Mouse (Mus musculus): ENCODE results near the gene Invs. TPM values are rescaled to one million over a fixed set of nuclear protein-coding genes. Genes with fewer than 3 reads are reported as not detected.
A peak's percentile ranks its signal among the peaks of the same experiment; 100 is the strongest.

Gene Invs
- polyA plus RNA-seq, 2 experiments, result 1.0 to 1.1 TPM

GRCm38 (mm10) chr4:48334927-48335763 is 55.6 kb downstream of the Invs start:
- ATAC-seq (ENCODE audit: insufficient read depth) (no peak), DNase-seq (ENCODE audit: low read depth in 3 of 3, low spot score in 3 of 3) (no peak)
- no peak overlapping the region for H3K4me3 ChIP-seq (ENCODE audit: insufficient read depth in 1 of 2, low read depth in 2 of 2, low read length in 2 of 2)
- TF ChIP-seq CTCF (IDR thresholded peaks at IDR 0.05; ENCODE audit: low read depth) (no peak), EP300 (IDR thresholded peaks at IDR 0.05; ENCODE audit: low read depth) (no peak)
- no peaks in the 10 kb centered on the region for H3K9me3 ChIP-seq (ENCODE audit: control insufficient read depth, low read length)
- no peaks in the 10 kb centered on the region for H3K4me1 ChIP-seq (replicated peaks; ENCODE audit: control insufficient read depth in 2 of 2, insufficient read depth in 2 of 2, low read length in 1 of 2)
- H3K27ac ChIP-seq, result no peak overlapping the region
- no peak overlapping the region for H3K9ac ChIP-seq (replicated peaks)
- H3K27me3 ChIP-seq (ENCODE audit: control insufficient read depth, insufficient read depth, low read length), result no peaks in the 10 kb centered on the region
- 29% methylated on average over 7 of the region's 7 CpGs for WGBS (ENCODE audit: insufficient replicate concordance)
- no peaks in the 10 kb centered on the region for H3K36me3 ChIP-seq (replicated peaks; ENCODE audit: control insufficient read depth, insufficient read depth, low read depth)
- no peak overlapping the region for H3K4me2 ChIP-seq (ENCODE audit: low read depth)

- Histone ChIP-seq H3K4me2 (ENCODE audit: low read depth) (no peak overlapping the region), H3K36me3 (replicated peaks; ENCODE audit: control insufficient read depth, insufficient read depth, low read depth) (no peaks in the 10 kb centered on the region), H3K27ac (no peak overlapping the region), H3K4me3 (ENCODE audit: insufficient read depth in 1 of 2, low read depth in 2 of 2, low read length in 2 of 2) (no peak overlapping the region), H3K27me3 (ENCODE audit: control insufficient read depth, insufficient read depth, low read length) (no peaks in the 10 kb centered on the region), H3K9me3 (ENCODE audit: control insufficient read depth, low read length) (no peaks in the 10 kb centered on the region), H3K9ac (replicated peaks) (no peak overlapping the region), H3K4me1 (replicated peaks; ENCODE audit: control insufficient read depth in 2 of 2, insufficient read depth in 2 of 2, low read length in 1 of 2) (no peaks in the 10 kb centered on the region)
- WGBS (ENCODE audit: insufficient replicate concordance), result 63% methylated on average over 4 of the region's 4 CpGs
- no peak for DNase-seq (ENCODE audit: low read depth in 3 of 3, low spot score in 3 of 3)
- TF ChIP-seq EP300 (IDR thresholded peaks at IDR 0.05; ENCODE audit: low read depth) (no peak), CTCF (IDR thresholded peaks at IDR 0.05; ENCODE audit: low read depth) (no peak)
- no peak for ATAC-seq (ENCODE audit: insufficient read depth)
Measured at GRCm38 (mm10) chr4:48342705-48343104, 63.1 kb downstream of the Invs start.

GRCm38 (mm10) chr4:48362367-48362766 is 82.8 kb downstream of the Invs start:
- Histone ChIP-seq H3K36me3 (replicated peaks; ENCODE audit: control insufficient read depth, insufficient read depth, low read depth) (no peaks in the 10 kb centered on the region), H3K4me1 (replicated peaks; ENCODE audit: control insufficient read depth in 2 of 2, insufficient read depth in 2 of 2, low read length in 1 of 2) (no peaks in the 10 kb centered on the region), H3K9ac (replicated peaks) (no peak overlapping the region), H3K4me2 (ENCODE audit: low read depth) (no peak overlapping the region), H3K9me3 (ENCODE audit: control insufficient read depth, low read length) (no peaks in the 10 kb centered on the region), H3K27ac (no peak overlapping the region), H3K27me3 (ENCODE audit: control insufficient read depth, insufficient read depth, low read length) (no peaks in the 10 kb centered on the region), H3K4me3 (ENCODE audit: insufficient read depth in 1 of 2, low read depth in 2 of 2, low read length in 2 of 2) (no peak overlapping the region)
- DNase-seq (ENCODE audit: low read depth in 3 of 3, low spot score in 3 of 3) (no peak), ATAC-seq (ENCODE audit: insufficient read depth) (no peak)
- TF ChIP-seq CTCF (IDR thresholded peaks at IDR 0.05; ENCODE audit: low read depth), result no peak
- no peak for TF ChIP-seq EP300 (IDR thresholded peaks at IDR 0.05; ENCODE audit: low read depth)
- 56% methylated on average over 3 of the region's 3 CpGs for WGBS (ENCODE audit: insufficient replicate concordance)

GRCm38 (mm10) chr4:48371037-48371436 is 91.5 kb downstream of the Invs start:
- 52% methylated on average over 1 of the region's 1 CpGs for WGBS (ENCODE audit: insufficient replicate concordance)
- H3K9me3 ChIP-seq (ENCODE audit: control insufficient read depth, low read length), result no peaks in the 10 kb centered on the region
- no peak for ATAC-seq (ENCODE audit: insufficient read depth)
- TF ChIP-seq CTCF (IDR thresholded peaks at IDR 0.05; ENCODE audit: low read depth), result no peak
- no peak for TF ChIP-seq EP300 (IDR thresholded peaks at IDR 0.05; ENCODE audit: low read depth)
- no peak for DNase-seq (ENCODE audit: low read depth in 3 of 3, low spot score in 3 of 3)
- H3K4me1 ChIP-seq (replicated peaks; ENCODE audit: control insufficient read depth in 2 of 2, insufficient read depth in 2 of 2, low read length in 1 of 2), result no peaks in the 10 kb centered on the region
- no peak overlapping the region for H3K4me3 ChIP-seq (ENCODE audit: insufficient read depth in 1 of 2, low read depth in 2 of 2, low read length in 2 of 2)
- H3K27ac ChIP-seq, result no peak overlapping the region
- no peak overlapping the region for H3K9ac ChIP-seq (replicated peaks)
- H3K36me3 ChIP-seq (replicated peaks; ENCODE audit: control insufficient read depth, insufficient read depth, low read depth), result no peaks in the 10 kb centered on the region
- H3K4me2 ChIP-seq (ENCODE audit: low read depth), result no peak overlapping the region
- no peaks in the 10 kb centered on the region for H3K27me3 ChIP-seq (ENCODE audit: control insufficient read depth, insufficient read depth, low read length)

GRCm38 (mm10) chr4:48380940-48381339 is 101.4 kb downstream of the Invs start:
- no peak for ATAC-seq (ENCODE audit: insufficient read depth)
- TF ChIP-seq CTCF (IDR thresholded peaks at IDR 0.05; ENCODE audit: low read depth) (peak; percentile 50), EP300 (IDR thresholded peaks at IDR 0.05; ENCODE audit: low read depth) (no peak)
- peak in 1 of 3 experiments; percentile 30 for DNase-seq (ENCODE audit: low read depth in 3 of 3, low spot score in 3 of 3)

More at GRCm38 (mm10) chr4:48380940-48381339, 101.4 kb downstream of the Invs start:
- H3K27ac ChIP-seq, result no peak overlapping the region
- no peaks in the 10 kb centered on the region for H3K36me3 ChIP-seq (replicated peaks; ENCODE audit: control insufficient read depth, insufficient read depth, low read depth)
- no peaks in the 10 kb centered on the region for H3K4me1 ChIP-seq (replicated peaks; ENCODE audit: control insufficient read depth in 2 of 2, insufficient read depth in 2 of 2, low read length in 1 of 2)
- 3% methylated on average over 2 of the region's 2 CpGs for WGBS (ENCODE audit: insufficient replicate concordance)
- H3K4me2 ChIP-seq (ENCODE audit: low read depth), result no peak overlapping the region
- H3K27me3 ChIP-seq (ENCODE audit: control insufficient read depth, insufficient read depth, low read length), result no peaks in the 10 kb centered on the region
- no peak overlapping the region for H3K4me3 ChIP-seq (ENCODE audit: insufficient read depth in 1 of 2, low read depth in 2 of 2, low read length in 2 of 2)
- no peak overlapping the region for H3K9ac ChIP-seq (replicated peaks)
- H3K9me3 ChIP-seq (ENCODE audit: control insufficient read depth, low read length), result no peaks in the 10 kb centered on the region
